Mouse (Mus musculus): ENCODE data around the gene Fam98a.

- no peak for TF ChIP-seq HCFC1 (IDR thresholded peaks at IDR 0.05; ENCODE audit: borderline replicate concordance, insufficient read depth, low read length)
- TF ChIP-seq ZNF384 (IDR thresholded peaks at IDR 0.05; ENCODE audit: low read depth, low read length): no peak
- TF ChIP-seq CHD2 (IDR thresholded peaks at IDR 0.05; ENCODE audit: low read depth, low read length): no peak
- no peak for TF ChIP-seq MAFK (IDR thresholded peaks at IDR 0.05; ENCODE audit: insufficient read depth, low read depth, low read length)
Measured at GRCm38 (mm10) chr17:75536396-75537049, 15.2 kb downstream of the Fam98a start.

Data from ES-E14 (cell line).